Mouse (Mus musculus) testis, adult 2 months (tissue): ENCODE data around the gene Hoxd13. TPM values are rescaled to one million over a fixed set of nuclear protein-coding genes. Genes with fewer than 3 reads are reported as not detected.
A peak's percentile ranks its signal among the peaks of the same experiment; 100 is the strongest.

ENCODE experiments used
- H3K27ac ChIP-seq: fragments of 200-500 bp; 2 replicates; pipeline ENCODE4 v1.5.1; 2012; ENCODE audit warnings: low read depth, low read length; ENCODE audit not compliant: control insufficient read depth, insufficient read depth
- H3K27me3 ChIP-seq: fragments of 200-500 bp; 2 replicates; pipeline ENCODE4 v1.6.1; 2012; ENCODE audit warnings: mild to moderate bottlenecking, low read length, moderate library complexity; ENCODE audit not compliant: control insufficient read depth, insufficient read depth
- H3K36me3 ChIP-seq: fragments of 200-500 bp; 2 replicates; pipeline ENCODE4 v1.6.1; 2012; ENCODE audit warnings: mild to moderate bottlenecking, low read length; ENCODE audit not compliant: control insufficient read depth, insufficient read depth
- H3K4me1 ChIP-seq: fragments of 200-500 bp; 2 replicates; pipeline ENCODE4 v1.6.1; 2012; ENCODE audit warnings: low read length; ENCODE audit not compliant: control insufficient read depth, insufficient read depth
- H3K4me3 ChIP-seq: fragments of 200-500 bp; 2 replicates; pipeline ENCODE4 v1.5.1; 2012; ENCODE audit warnings: low read depth, mild to moderate bottlenecking, low read length, moderate library complexity, mixed read lengths; ENCODE audit not compliant: control insufficient read depth
- CTCF ChIP-seq: fragments of 200-500 bp; IDR thresholded peaks from 2 replicates; pipeline ENCODE4 v1.5.1; 2012; ENCODE audit warnings: low read depth, mild to moderate bottlenecking, inconsistent platforms, low read length, moderate library complexity; ENCODE audit not compliant: control insufficient read depth, insufficient read depth, insufficient replicate concordance
- POLR2A ChIP-seq: fragments of 200-500 bp; IDR thresholded peaks from 2 replicates; pipeline ENCODE4 v1.6.1; 2012; ENCODE audit warnings: low read depth, mild to moderate bottlenecking, inconsistent platforms, low read length, moderate library complexity; ENCODE audit not compliant: control insufficient read depth
- polyA plus RNA-seq: library from polyadenylated mRNA; depleted of rRNA; stranded (reverse); fragments of >200 nt; gene quantifications from 2 replicates; pipeline ENCODE4 v1.2.3, GENCODE M21; 2012

Hoxd13 gene
- polyA plus RNA-seq, 1 experiment = not detected

- TF ChIP-seq POLR2A (no peak), CTCF (no peak)
- peaks cover 11% of the 10 kb centered on the region for H3K27me3 ChIP-seq
- H3K36me3 ChIP-seq = no peaks in the 10 kb centered on the region
- peaks cover 11% of the 10 kb centered on the region for H3K4me1 ChIP-seq
- no peak overlapping the region for H3K4me3 ChIP-seq
- no peak overlapping the region for H3K27ac ChIP-seq
These were observed 14.2 kb upstream of the Hoxd13 start for GRCm38 (mm10) chr2:74653781-74654535.

- Histone ChIP-seq H3K36me3 (no peaks in the 10 kb centered on the region), H3K27me3 (peaks cover 11% of the 10 kb centered on the region), H3K4me3 (no peak overlapping the region; the same call in 1 of the 2 replicates), H3K27ac (no peak overlapping the region), H3K4me1 (peaks cover 11% of the 10 kb centered on the region)
- TF ChIP-seq POLR2A = no peak
- no peak for TF ChIP-seq CTCF
These were observed 13.2 kb upstream of the Hoxd13 start for GRCm38 (mm10) chr2:74654743-74655419.

GRCm38 (mm10) chr2:74655420-74655781 is 12.7 kb upstream of the Hoxd13 start:
- peak overlapping the region; percentile 58 for H3K4me3 ChIP-seq
- peaks cover 11% of the 10 kb centered on the region for H3K27me3 ChIP-seq
- no peak overlapping the region for H3K27ac ChIP-seq
- H3K4me1 ChIP-seq = peaks cover 11% of the 10 kb centered on the region
- peak; percentile 47 for TF ChIP-seq CTCF
- no peak for TF ChIP-seq POLR2A
- H3K36me3 ChIP-seq = no peaks in the 10 kb centered on the region

GRCm38 (mm10) chr2:74655821-74656631 is 12.1 kb upstream of the Hoxd13 start:
- no peaks in the 10 kb centered on the region for H3K36me3 ChIP-seq
- no peak for TF ChIP-seq POLR2A
- H3K4me3 ChIP-seq = peak overlapping the region; percentile 67
- H3K27me3 ChIP-seq = peaks cover 15% of the 10 kb centered on the region
- H3K27ac ChIP-seq = no peak overlapping the region
- peaks cover 12% of the 10 kb centered on the region for H3K4me1 ChIP-seq

- H3K36me3 ChIP-seq = no peaks in the 10 kb centered on the region
- no peak for TF ChIP-seq CTCF
- no peak for TF ChIP-seq POLR2A
- no peak overlapping the region for H3K4me3 ChIP-seq
- H3K27ac ChIP-seq = no peak overlapping the region
- H3K27me3 ChIP-seq = peaks cover 18% of the 10 kb centered on the region
- H3K4me1 ChIP-seq = peaks cover 15% of the 10 kb centered on the region
These were observed 11.5 kb upstream of the Hoxd13 start for GRCm38 (mm10) chr2:74656632-74657021.

GRCm38 (mm10) chr2:74657251-74658023 is 10.7 kb upstream of the Hoxd13 start:
- no peak overlapping the region for H3K27ac ChIP-seq
- H3K27me3 ChIP-seq = peaks cover 19% of the 10 kb centered on the region
- peak overlapping the region; percentile 39 for H3K4me3 ChIP-seq
- no peaks in the 10 kb centered on the region for H3K36me3 ChIP-seq
- TF ChIP-seq POLR2A = no peak
- no peak for TF ChIP-seq CTCF
- H3K4me1 ChIP-seq = peaks cover 15% of the 10 kb centered on the region
